Mouse (Mus musculus) NIH3T3 (cell line): ENCODE measurements around the gene Actl9.

Source experiments
- DNase-seq: peaks from one replicate; pipeline ENCODE4 v3.0.0-alpha.2; 2012; ENCODE audit warnings: low read depth

Actl9 gene

GRCm38 (mm10) chr17:33432019-33432946 lies at the start of gene Actl9:
TSS of gene Actl9 (plus strand) at chr17:33432896.
- DNase-seq = no peak

- no peak for DNase-seq
Observed at GRCm38 (mm10) chr17:33385705-33386104, 47.0 kb upstream of the Actl9 start.

GRCm38 (mm10) chr17:33392271-33392670 lies 40.4 kb upstream of the Actl9 start:
- DNase-seq = no peak

DNA sequence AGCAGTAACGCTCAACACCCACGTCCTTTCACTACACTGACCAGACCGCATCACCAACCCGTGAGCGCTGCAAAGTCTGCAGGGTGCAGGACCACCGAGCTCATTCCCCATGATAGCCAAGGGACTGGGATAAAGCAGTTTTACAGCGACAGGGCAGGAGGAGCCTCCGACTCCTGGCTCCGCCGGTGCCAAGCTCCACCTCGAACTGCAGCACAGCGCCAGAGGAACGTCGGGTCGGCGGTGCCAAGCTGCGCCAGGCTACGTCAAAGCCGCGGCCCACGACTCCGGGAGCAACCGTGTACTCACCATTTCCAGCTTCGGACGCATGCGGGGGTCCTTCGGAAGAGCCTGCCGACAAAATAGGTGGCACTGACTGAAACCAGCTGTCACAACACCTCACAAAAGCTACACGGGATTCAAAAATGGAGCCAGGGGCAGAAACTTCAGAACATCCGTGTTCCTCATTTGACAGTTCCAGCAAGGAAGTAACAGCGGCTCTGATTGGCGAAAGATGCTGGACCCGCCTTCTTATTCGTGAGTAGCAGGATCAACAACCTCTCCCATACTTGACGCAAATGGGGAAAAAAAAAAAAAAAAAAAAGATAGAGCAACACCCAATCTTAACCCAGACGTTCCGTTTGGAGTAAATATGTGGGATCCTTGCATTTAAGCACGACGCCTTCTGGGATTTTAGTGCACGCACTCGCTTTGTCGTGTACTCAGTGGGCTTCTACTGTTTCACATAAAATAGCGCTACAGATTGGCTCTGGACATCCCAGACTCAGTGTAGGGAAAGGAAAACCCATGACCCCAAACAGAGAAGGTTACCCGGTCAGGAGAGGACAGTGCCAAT lies 38.3 kb upstream of the Actl9 start, which contains the start of gene Zfp101:
Gene Zfp101 (minus strand): TSS at position 460 of the 853 bp plus-strand sequence.
- DNase-seq = peak; percentile 96

GRCm38 (mm10) chr17:33439148-33439547 lies 6.5 kb downstream of the Actl9 start:
- DNase-seq = peak; percentile 89

DNA sequence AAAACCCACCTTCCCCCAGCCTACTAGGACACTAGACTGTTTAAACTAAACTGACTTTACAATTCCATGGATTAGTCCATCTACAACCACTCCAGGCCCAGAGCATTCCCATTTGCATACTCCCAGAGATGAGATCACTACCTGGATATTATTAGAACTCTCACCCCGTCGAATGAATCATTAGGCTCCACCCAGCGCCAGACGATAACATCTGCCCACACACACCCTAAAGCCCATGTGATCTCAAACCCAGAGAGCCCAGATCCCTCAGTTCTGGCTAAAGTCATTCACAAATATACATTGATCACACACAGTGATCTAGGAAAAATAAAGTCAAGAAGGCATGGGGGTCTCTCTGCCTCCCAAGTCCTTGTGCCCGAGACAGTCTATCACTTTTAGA lies 7.2 kb downstream of the Actl9 start:
- peak; percentile 69 for DNase-seq

GRCm38 (mm10) chr17:33441159-33441558 lies 8.5 kb downstream of the Actl9 start:
- no peak for DNase-seq

DNA sequence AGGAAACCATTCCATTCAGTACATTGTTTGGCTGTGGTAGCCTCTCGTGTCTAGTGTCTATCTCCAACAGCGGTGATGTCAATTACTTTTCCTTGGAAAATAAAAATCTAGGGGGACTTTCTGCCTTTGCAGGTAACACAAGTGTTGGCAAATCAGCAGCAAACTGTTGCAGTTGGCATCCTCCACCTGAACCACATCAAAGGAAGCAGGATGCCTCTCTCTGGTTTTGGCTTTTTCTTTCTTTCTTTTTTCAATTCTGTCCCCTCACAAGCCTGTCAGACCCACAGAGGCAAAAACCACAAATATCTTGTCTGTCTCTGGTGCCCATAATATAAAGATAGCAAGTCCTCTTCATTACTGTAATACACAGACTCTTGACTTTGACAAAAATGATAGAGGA lies 23.9 kb downstream of the Actl9 start:
- no peak for DNase-seq

- DNase-seq = no peak
Observed at GRCm38 (mm10) chr17:33471206-33471605, 38.5 kb downstream of the Actl9 start.
